Mouse (Mus musculus): ENCODE results near the gene Itm2c. TPM values are rescaled to one million over a fixed set of nuclear protein-coding genes. Genes with fewer than 3 reads are reported as not detected.

Itm2c gene
- polyA plus RNA-seq, 1 experiment from 2014 or later, result 131 TPM

DNA sequence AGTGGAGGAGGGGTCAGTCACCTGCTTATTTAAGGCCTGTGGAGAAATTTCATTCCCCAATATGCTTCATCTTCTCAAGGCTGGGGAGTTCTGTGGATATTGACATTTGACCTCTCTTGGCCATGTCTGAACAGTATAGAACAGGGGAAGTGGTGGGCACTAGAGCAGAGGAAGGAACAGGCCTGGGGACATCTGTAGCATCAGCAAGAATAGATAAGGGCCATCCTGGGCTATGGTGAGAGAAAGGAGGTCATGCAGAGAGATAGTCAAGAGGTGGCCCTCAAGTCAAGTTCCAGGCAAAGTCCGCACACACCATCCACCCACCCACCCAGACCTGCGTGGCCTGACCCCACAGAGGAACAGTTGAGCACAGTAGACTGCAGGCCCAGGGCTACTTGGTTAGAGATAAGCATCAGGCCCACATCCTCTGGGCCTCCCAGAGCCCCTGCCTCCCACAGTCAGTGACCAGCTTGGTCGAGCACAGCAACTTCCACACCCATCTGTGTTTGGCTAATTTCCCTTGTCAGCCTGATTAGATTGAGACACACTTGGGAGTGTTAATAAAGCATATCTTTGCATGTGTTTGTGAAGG lies 7.5 kb downstream of the Itm2c start:
- peak; percentile 64 for ATAC-seq (ENCODE audit: low FRiP score, low read depth)
- Histone ChIP-seq H3K4me1 (peaks cover 53% of the 10 kb centered on the region), H3K4me2 (replicated peaks) (peak overlapping the region; percentile 14; the same call in 1 of the 2 replicates), H3K27me3 (replicated peaks) (no peaks in the 10 kb centered on the region), H3K9ac (no peak overlapping the region), H3K27ac (peak overlapping the region; percentile 15; the same call in 1 of the 2 replicates), H3K36me3 (peaks cover 34% of the 10 kb centered on the region), H3K9me3 (no peaks in the 10 kb centered on the region), H3K4me3 (no peak overlapping the region)
- 63% methylated on average over 3 of the region's 3 CpGs for WGBS

DNA sequence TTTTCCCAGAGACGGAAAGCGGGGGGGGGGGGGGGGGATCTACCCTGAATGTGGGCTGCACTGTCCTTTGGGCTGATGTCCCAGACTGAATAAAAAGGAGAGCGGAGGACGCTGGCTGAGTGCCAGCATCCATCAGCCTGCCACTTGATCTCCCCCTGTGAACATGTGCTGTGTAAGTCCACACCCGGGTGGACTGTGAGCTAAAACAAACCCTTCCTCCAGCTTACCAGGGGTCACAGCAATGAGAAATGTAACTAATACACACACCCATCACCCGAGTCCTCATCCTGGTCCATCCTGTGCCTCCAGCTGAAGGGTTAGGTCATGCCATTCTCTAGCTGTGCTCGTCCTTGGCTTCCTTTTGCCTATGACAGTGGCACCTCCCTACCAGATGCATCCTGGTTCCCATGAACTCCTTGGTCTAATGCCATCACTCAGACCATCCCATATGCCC lies 8.1 kb downstream of the Itm2c start:
- WGBS, result 45% methylated on average over 7 of the region's 7 CpGs
- H3K4me2 ChIP-seq (replicated peaks), result peak overlapping the region; percentile 14; the same call in 1 of the 2 replicates

GRCm38 (mm10) chr1:85906892-85907291 lies 12.8 kb downstream of the Itm2c start:
- H3K36me3 ChIP-seq, result peaks cover 55% of the 10 kb centered on the region

More for the DNA sequence above, 8.1 kb downstream of the Itm2c start:
- no peak overlapping the region for H3K4me3 ChIP-seq
- H3K27ac ChIP-seq, result no peak overlapping the region
- no peaks in the 10 kb centered on the region for H3K9me3 ChIP-seq
- no peaks in the 10 kb centered on the region for H3K27me3 ChIP-seq (replicated peaks)
- H3K4me1 ChIP-seq, result peaks cover 48% of the 10 kb centered on the region
- ATAC-seq (ENCODE audit: low FRiP score, low read depth), result peak; percentile 72
- no peak overlapping the region for H3K9ac ChIP-seq
- peaks cover 40% of the 10 kb centered on the region for H3K36me3 ChIP-seq

GRCm38 (mm10) chr1:85908754-85909590 lies 14.9 kb downstream of the Itm2c start:
- H3K4me3 ChIP-seq, result no peak overlapping the region
- no peaks in the 10 kb centered on the region for H3K27me3 ChIP-seq (replicated peaks)
- no peak for ATAC-seq (ENCODE audit: low FRiP score, low read depth)
- H3K9ac ChIP-seq, result no peak overlapping the region
- H3K9me3 ChIP-seq, result 0 out of 2 replicates have a peak, but pooled peaks cover 5% of the 10 kb centered on the region
- 75% methylated on average over 13 of the region's 13 CpGs for WGBS
- no peak overlapping the region for H3K4me2 ChIP-seq (replicated peaks)
- H3K4me1 ChIP-seq, result no peaks in the 10 kb centered on the region
- no peak overlapping the region for H3K27ac ChIP-seq
- peaks cover 45% of the 10 kb centered on the region for H3K36me3 ChIP-seq

More at GRCm38 (mm10) chr1:85906892-85907291, 12.8 kb downstream of the Itm2c start:
- Histone ChIP-seq H3K4me1 (peaks cover 7% of the 10 kb centered on the region), H3K27me3 (replicated peaks) (no peaks in the 10 kb centered on the region), H3K9ac (no peak overlapping the region), H3K4me2 (replicated peaks) (no peak overlapping the region), H3K4me3 (no peak overlapping the region), H3K9me3 (0 out of 2 replicates have a peak, but pooled peaks cover 5% of the 10 kb centered on the region), H3K27ac (no peak overlapping the region)
- WGBS, result 92% methylated on average over 12 of the region's 12 CpGs
- ATAC-seq (ENCODE audit: low FRiP score, low read depth), result no peak

DNA sequence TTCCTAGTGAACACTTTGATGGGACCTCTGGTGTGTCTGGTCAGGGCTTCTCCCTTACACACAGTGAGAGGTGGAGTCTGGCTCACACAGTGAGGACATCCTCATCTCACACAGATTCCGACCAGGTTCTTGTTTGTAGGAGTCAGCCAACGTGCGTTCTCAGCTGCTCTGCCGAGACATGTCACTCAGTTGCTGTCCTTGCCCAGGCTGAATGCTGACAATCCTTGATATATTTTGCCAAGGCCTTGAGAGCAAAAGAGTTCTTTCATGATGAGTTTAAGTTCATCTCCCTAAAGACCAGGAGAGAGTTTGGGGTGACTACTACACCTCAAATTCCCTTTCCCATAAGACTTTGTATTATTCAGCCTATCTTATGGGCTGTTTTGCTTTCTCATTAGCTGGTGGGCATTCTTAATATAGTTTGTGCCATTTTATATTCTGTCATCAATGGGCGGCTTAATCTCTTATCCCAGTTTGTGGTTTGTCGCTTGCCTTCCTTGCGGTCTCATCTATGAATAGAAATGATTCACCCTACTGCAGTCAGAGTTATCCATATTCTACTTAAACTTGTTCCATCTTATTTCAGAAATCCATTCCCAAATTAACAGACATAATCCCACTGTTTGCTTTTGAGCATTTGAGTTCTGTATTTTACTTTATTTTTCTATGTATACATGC lies 19.1 kb downstream of the Itm2c start:
- Histone ChIP-seq H3K27ac (no peak overlapping the region), H3K4me2 (replicated peaks) (no peak overlapping the region), H3K36me3 (peaks cover 5% of the 10 kb centered on the region), H3K9ac (no peak overlapping the region), H3K9me3 (0 out of 2 replicates have a peak, but pooled peaks cover 5% of the 10 kb centered on the region), H3K4me1 (peaks cover 18% of the 10 kb centered on the region), H3K4me3 (no peak overlapping the region), H3K27me3 (replicated peaks) (0 out of 2 replicates have a peak, but pooled peaks cover 1% of the 10 kb centered on the region)
- WGBS, result 90% methylated on average over 7 of the region's 7 CpGs
- no peak for ATAC-seq (ENCODE audit: low FRiP score, low read depth)

- H3K9me3 ChIP-seq, result 0 out of 2 replicates have a peak, but pooled peaks cover 8% of the 10 kb centered on the region
- H3K27me3 ChIP-seq (replicated peaks), result peaks cover 19% of the 10 kb centered on the region; the same call in 1 of the 2 replicates
- no peak overlapping the region for H3K27ac ChIP-seq
- no peak overlapping the region for H3K9ac ChIP-seq
- ATAC-seq (ENCODE audit: low FRiP score, low read depth), result no peak
- H3K4me1 ChIP-seq, result peaks cover 19% of the 10 kb centered on the region
- no peak overlapping the region for H3K4me2 ChIP-seq (replicated peaks)
- H3K36me3 ChIP-seq, result no peaks in the 10 kb centered on the region; the same call in 1 of the 2 replicates
- H3K4me3 ChIP-seq, result no peak overlapping the region
These were observed 21.8 kb downstream of the Itm2c start for GRCm38 (mm10) chr1:85915890-85916289.

- peak; percentile 88 for ATAC-seq (ENCODE audit: low FRiP score, low read depth)
- no peak overlapping the region for H3K27ac ChIP-seq
- no peaks in the 10 kb centered on the region for H3K36me3 ChIP-seq
- 0 out of 2 replicates have a peak, but pooled peaks cover 3% of the 10 kb centered on the region for H3K9me3 ChIP-seq
- H3K4me2 ChIP-seq (replicated peaks), result peak overlapping the region; percentile 16; the same call in 1 of the 2 replicates
- H3K9ac ChIP-seq, result no peak overlapping the region
- no peak overlapping the region for H3K4me3 ChIP-seq
- H3K4me1 ChIP-seq, result peaks cover 20% of the 10 kb centered on the region
- H3K27me3 ChIP-seq (replicated peaks), result peaks cover 19% of the 10 kb centered on the region; the same call in 1 of the 2 replicates
- 17% methylated on average over 4 of the region's 4 CpGs for WGBS
These were observed 22.9 kb downstream of the Itm2c start for GRCm38 (mm10) chr1:85916830-85917450.

DNA sequence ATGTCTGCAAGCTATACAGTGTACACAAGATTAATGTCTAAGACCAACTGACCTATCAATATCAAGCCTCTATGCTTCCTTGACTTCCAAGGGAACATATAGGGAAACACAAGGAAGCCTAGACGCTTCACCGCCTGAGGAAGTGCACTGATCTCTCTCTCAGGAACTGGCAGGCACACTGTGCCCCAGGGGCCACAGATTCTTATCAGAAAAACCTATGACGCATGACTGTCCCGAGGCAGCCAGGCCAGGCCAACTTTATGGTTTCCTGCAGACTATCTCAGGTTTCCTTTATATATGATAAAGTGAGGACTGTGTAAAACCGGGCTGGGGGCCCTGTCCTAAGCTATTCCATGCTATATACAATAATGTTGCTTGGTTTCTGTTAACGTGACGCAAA lies 25.5 kb downstream of the Itm2c start:
- Histone ChIP-seq H3K4me3 (no peak overlapping the region), H3K36me3 (no peaks in the 10 kb centered on the region), H3K9me3 (0 out of 2 replicates have a peak, but pooled peaks cover 3% of the 10 kb centered on the region), H3K4me2 (replicated peaks) (no peak overlapping the region), H3K27ac (no peak overlapping the region), H3K4me1 (peaks cover 27% of the 10 kb centered on the region), H3K9ac (no peak overlapping the region), H3K27me3 (replicated peaks) (peaks cover 19% of the 10 kb centered on the region; the same call in 1 of the 2 replicates)
- ATAC-seq (ENCODE audit: low FRiP score, low read depth), result no peak
- 88% methylated on average over 7 of the region's 7 CpGs for WGBS

GRCm38 (mm10) chr1:85921725-85922124 lies 27.6 kb downstream of the Itm2c start:
- ATAC-seq (ENCODE audit: low FRiP score, low read depth), result no peak
- Histone ChIP-seq H3K27me3 (replicated peaks) (peaks cover 19% of the 10 kb centered on the region; the same call in 1 of the 2 replicates), H3K9ac (no peak overlapping the region), H3K27ac (no peak overlapping the region), H3K9me3 (0 out of 2 replicates have a peak, but pooled peaks cover 3% of the 10 kb centered on the region), H3K36me3 (no peaks in the 10 kb centered on the region), H3K4me1 (peaks cover 24% of the 10 kb centered on the region), H3K4me3 (no peak overlapping the region), H3K4me2 (replicated peaks) (no peak overlapping the region)
- WGBS, result 78% methylated on average over 7 of the region's 7 CpGs

DNA sequence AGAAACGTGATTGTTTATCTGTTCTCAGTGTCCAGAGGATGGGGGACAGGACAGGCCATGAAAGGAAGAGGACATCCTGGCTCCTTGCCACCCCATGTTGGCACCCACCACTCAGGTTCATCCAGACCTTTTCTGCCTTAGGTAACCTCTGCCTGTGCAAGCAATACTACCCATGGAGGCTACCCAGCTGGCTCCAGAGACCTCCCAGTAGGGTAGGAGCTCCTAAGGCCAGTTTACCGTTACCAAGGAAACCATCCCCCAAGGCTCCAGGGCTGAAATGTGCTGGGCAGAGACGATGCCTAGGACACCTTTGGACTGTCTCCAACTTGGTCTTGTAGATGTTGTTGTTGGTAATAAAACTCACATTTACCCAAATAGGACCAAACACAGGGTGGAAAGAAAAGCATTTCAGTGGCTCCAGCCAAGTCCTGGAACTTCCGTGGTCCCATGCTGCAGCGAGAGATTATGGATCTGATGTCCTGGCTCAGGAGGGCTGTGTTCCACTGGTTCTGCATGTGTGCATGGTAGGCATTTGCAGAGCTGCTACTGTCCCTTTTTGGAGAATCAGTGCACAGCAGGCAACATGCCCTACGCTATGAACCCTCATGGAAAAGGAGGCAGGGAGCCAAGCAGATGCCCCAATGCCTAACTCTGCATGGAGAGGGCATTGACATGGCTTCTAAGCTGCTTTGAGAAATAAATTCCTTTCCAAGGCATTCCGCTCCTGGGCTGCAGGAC lies 28.2 kb downstream of the Itm2c start:
- peaks cover 18% of the 10 kb centered on the region for H3K4me1 ChIP-seq
- H3K9ac ChIP-seq, result no peak overlapping the region
- no peaks in the 10 kb centered on the region for H3K36me3 ChIP-seq
- H3K4me3 ChIP-seq, result no peak overlapping the region
- no peak overlapping the region for H3K4me2 ChIP-seq (replicated peaks)
- WGBS, result 70% methylated on average over 7 of the region's 7 CpGs
- H3K27ac ChIP-seq, result no peak overlapping the region
- H3K27me3 ChIP-seq (replicated peaks), result peaks cover 19% of the 10 kb centered on the region; the same call in 1 of the 2 replicates
- H3K9me3 ChIP-seq, result 0 out of 2 replicates have a peak, but pooled peaks cover 3% of the 10 kb centered on the region
- 0 out of 2 replicates have a peak, but pooled peaks have one; percentile 26 for ATAC-seq (ENCODE audit: low FRiP score, low read depth)

- peaks cover 16% of the 10 kb centered on the region for H3K4me1 ChIP-seq
- H3K9me3 ChIP-seq, result 0 out of 2 replicates have a peak, but pooled peaks cover 3% of the 10 kb centered on the region
- no peak overlapping the region for H3K27ac ChIP-seq
- H3K27me3 ChIP-seq (replicated peaks), result peaks cover 19% of the 10 kb centered on the region; the same call in 1 of the 2 replicates
- H3K4me3 ChIP-seq, result no peak overlapping the region
- no peak overlapping the region for H3K9ac ChIP-seq
- H3K36me3 ChIP-seq, result no peaks in the 10 kb centered on the region
- 88% methylated on average over 5 of the region's 5 CpGs for WGBS
- no peak overlapping the region for H3K4me2 ChIP-seq (replicated peaks)
- ATAC-seq (ENCODE audit: low FRiP score, low read depth), result no peak
These were observed 28.8 kb downstream of the Itm2c start for GRCm38 (mm10) chr1:85922865-85923211.

Measured in neural tube, embryonic 12.5 days (tissue).